Mouse (Mus musculus) thymus, adult 2 months (tissue): ENCODE measurements at regions not wholly inside any gene's neighbourhood (a gene's known extent, or its start where the extent isn't known, plus 50 kb on each side); places are given as distances from the start of the nearest gene placed in this dataset.

ENCODE experiments used
- CTCF ChIP-seq: fragments of 200-500 bp; IDR thresholded peaks from 2 replicates; pipeline ENCODE4 v1.5.1; 2012; ENCODE audit warnings: mild to moderate bottlenecking, control low read depth, low read length, moderate library complexity, borderline replicate concordance; ENCODE audit not compliant: control insufficient read depth, poor library complexity, insufficient read depth; ENCODE audit errors: extremely low read depth
- POLR2A ChIP-seq: fragments of 200-500 bp; IDR thresholded peaks from 2 replicates; pipeline ENCODE4 v1.6.1; 2012; ENCODE audit warnings: mild to moderate bottlenecking, low read length, control low read depth, moderate library complexity; ENCODE audit not compliant: control insufficient read depth, poor library complexity, insufficient read depth; ENCODE audit errors: extremely low read depth

GRCm38 (mm10) chr14:9338220-9338619 is 672.2 kb upstream of the 4930452B06Rik start:
- no peak for TF ChIP-seq POLR2A
- TF ChIP-seq CTCF: no peak
